Mouse (Mus musculus) frontal cortex, postnatal 14 days (tissue): ENCODE measurements around the gene Stt3a.
A peak's percentile ranks its signal among the peaks of the same experiment; 100 is the strongest.

Experiments
- DNase-seq, 2 experiments: peaks; one replicate each; pipeline ENCODE4 v3.0.0; 2022; ENCODE audit warnings: low spot score in 2 of 2

Stt3a gene

DNA sequence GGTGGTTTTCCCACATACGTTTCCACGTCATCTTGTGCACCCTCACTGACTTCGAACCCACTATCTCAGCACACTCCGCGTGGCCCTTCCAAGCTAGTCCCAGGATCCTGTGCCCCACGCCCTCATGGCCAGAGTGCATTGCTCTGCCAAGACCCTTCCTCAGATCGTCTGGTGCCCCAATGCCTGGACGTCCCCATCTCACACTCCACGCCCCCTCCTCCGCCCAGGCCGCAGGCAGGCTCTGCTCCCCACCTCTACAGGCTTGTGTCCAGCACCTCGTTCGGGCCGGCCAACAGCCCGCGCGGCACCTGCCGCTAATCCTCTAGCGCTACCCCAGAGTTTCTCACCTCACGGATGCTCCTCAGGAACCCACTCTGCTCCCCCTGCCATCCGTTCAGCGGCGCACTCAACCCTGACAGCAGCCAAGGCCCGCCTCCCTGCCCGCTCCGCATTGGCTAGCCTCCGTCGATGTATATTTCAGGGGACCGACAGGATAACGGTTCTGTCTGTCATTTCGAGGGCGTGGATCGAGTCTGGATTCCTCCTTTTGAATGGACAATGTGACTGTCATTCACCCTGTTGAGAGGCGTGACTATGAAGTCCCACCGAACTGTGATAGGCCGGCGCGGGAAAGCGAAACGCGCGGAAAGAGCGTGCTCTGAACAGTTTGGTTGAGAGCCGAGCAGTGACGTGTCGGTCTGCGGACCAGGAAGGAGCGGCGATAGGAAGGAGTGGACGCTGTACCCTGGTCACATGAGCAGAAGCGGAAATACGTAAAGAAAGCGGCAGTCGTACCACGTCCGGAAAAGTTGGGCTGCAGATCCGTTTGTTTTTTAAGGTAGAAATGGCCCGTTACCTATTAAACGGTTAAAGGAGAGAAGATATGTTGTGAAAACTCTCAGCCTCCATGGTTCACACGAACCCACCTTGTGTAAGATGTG is at the start of gene Stt3a:
Gene Stt3a (minus strand): TSS at position 477 of the 941 bp plus-strand sequence.
- DNase-seq, result peak; percentile 98 to 99

DNA sequence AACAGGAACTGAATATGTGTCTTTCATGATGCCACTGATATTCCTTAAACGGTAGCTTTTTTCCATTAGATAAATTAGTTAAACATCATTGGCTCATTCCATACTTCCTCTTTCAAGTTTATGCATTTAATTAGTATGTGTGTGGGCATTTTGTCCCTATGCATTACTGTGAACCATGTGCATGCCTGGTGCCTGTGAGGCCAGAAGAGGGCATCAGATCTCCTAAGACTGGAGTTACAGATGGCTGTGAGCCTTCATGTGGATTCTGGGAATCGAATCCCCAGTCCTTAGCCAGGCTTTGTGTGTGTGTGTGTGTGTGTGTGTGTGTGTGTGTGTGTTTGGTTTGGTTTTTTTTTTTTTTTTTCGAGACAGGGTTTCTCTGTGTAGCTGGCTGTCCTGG is 47.0 kb upstream of the Stt3a start:
- no peak for DNase-seq

DNA sequence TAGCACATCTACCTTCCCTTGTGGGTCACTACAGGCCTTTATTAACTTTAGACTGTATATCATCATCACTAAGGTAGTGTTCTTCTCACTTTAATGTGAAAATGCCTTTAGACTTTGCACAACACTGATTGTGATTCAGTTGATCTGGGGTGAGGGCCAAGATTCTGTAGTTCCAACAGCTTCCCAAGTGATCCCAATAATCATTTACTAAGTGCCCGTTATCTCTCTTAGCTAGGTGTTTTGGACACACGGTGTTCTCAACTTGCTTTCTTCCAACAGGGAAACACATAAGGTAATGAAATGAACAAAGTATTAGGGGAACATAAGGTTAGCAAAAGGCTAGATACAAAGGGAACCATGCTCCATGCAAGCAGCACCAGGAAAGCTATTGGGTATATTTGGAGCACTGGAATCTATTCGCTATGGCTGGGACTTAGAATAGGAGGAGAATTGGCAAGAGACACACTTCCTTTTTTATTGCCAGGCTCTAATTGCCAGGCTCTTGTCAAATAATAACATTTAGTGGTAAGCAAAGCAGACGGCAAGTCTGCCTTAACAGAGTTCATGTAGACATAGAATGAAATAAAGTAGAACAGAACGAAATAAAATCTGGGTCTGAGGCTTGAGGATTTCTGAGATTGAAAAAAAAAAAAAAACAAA is 40.8 kb upstream of the Stt3a start:
- DNase-seq, result no peak

DNA sequence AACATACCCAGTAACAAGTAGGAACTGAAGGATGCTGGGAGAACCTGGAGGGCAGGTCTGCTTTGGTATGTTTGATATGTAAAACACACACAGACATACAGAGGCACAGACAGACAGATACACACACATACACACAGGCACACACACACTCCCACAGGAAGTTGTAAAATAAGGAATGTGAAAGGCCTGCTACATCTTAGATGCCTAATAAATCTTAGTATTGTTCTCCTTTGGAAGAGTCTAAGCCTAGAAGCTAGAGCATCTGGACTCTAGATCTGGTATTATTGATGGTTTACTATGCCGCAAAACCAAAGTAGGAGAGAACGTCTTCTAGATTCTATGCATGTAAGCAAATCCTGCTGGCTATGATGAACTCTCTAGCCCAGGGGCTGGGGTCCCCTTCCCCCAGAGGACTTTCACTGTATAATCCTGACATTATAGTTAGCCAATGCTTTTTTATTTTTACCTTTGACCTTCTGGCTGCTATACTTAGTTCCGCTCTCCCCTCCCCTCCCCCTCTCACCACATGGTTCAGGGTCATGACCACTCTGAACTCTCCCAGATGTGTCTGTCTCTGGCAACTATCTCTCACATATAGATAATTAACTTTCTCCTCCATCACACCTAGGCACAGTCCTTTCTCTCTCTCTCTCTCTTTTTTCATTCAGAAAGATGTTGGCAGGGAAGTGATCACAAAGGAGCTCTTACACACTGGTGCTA is 37.9 kb upstream of the Stt3a start:
- DNase-seq, result no peak

DNA sequence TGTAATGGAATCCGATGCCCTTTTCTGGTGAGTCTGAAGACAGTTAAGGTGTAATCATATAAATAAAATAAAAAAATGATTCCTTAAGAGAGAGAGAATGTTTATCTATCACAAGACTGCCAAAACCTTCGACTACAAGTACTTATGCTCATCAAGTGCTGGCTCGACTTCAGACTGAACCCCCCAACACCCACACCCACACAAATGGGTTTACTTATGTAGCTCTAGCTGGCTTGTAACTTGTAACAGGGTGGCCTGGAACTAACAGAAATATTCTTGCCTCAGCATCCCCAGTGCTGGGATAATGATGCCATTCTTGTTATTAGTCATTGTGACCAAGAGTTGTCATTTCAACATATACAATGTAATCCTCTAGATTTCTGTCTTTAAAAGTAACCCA is 36.4 kb upstream of the Stt3a start:
- DNase-seq, result no peak

DNA sequence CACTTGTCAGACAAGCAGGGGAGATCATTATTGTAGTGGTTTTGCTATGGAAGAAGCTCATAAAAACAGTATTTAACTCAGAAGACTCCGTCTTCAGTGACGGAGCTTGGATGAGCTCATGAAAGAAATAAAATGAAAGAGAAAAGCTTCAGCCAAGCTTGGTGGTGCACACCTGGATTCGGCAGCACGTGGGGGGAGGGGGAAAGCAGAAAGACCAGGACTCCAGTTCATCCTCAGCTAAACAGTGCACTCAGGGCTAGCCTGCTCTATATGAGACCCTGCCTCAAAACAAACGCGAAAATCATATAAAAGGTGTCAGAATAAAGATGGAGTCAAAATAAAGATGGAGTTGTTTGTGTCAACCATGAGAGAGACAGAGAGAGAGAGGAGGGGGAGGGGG is 35.9 kb upstream of the Stt3a start:
- no peak for DNase-seq

DNA sequence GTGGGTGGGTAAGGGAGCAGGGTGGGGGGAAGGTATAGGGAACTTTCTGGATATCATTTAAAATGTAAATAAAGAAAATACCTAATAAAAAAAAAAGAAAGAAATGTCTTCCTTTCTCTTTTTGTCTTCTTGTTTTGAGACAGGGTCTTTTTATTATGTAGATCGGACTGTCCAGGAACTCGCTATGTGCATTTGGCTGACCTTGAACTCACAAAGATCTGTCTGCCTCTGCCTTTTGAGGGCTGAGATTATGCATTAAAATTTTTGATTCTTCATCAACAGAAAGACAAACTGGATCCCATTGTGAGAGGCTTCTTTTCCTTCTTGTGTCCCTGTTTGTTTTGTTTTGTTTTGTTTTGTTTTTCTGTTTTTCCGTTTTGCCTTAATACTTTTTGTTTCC is 35.5 kb upstream of the Stt3a start:
- no peak for DNase-seq

DNA sequence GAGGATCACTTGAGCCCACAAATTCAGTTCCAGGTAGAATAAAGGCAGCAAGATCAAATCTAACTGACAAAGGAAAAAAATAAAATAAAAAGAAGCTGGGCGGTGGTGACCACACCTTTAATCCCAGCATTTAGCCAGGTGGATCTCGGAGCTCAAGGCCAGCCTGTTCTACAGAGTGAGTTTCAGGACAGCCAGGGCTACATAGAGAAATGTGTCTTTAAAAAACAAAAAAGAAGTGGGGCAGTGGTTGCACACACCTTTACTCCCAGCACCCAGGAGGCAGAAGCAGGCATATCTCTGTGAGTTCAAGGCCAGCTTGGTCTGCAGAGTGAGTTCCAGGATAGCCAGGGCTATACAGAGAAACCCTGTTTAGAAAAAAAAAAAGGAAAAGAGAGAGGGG is 34.5 kb upstream of the Stt3a start:
- no peak for DNase-seq

DNA sequence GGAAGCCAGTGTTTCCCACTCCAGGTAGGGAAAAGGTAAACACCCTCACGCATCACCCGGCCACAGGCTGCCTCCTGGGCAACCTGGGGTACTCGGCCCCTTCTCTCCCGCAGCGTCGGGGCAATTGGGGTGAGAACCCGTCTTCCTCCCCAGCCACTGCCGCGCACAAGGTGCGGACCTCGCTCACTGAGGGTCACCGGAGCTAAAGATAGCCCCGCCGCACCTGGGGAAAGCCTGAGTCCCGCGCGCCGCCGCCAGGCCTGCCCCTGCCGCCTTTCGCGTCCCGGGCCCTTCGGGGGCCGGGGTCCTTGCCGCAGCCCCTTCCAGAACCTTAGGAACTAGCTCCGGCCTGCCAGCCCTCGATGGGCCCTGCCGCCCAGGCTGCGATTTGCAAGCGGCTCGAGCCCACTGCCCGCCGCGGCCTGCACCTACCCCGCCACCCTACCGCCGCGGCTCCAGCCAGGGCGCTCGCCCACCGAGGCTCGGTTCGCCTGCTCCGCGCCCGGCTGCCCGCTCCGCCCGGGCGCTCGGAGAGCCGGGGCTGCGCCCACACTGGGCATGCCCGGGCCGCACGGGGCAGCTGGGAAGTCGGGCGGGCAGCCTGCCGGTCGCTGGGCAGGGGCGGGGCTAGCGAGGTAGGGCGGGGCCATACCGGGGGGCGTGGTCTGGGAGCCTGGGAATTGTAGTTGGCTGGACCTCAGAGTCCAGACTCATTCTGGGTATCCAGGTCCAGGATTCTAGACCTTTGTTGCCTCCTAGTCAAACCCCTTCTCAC is 29.5 kb upstream of the Stt3a start, which contains the start of gene Ei24:
Gene Ei24 (minus strand): TSS at position 613 of the 775 bp plus-strand sequence.
- DNase-seq, result peak; percentile 72 to 90

DNA sequence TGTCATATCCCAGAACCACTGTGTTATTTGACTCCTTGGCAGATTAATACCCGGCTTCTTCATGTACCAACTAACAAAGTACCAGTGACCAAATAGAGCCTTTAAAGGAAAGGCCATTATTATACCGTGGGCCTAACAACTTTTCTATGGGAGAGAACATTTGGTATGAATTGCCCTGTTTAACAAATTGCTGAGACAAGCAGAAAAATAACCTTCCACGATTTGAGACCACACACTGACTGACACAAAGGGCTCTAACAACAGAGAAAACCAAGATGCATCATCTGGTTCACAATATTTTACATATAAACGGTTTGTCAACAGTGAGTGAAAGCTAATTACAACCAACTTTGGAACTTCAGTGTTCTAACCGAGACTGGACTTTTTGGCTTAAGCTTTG is 28.7 kb upstream of the Stt3a start:
- no peak for DNase-seq

DNA sequence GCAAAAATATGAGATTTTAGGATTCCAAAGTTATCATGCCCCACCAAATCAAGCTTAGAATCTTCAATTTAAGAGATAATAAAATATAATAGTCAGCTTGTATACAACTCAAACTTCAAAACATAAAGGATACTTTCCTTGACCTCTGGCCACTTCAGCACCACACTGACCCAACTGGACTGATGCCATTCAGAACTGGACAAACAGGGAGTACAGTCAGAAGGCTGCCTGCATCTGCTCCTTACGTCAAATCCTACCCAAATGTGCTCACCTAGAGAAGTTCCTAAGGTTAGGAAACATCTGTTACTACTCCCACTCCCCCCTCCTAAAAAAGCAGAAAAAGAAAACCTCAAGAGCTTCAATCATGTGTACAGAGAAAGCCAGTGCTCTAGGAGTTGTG is 28.1 kb upstream of the Stt3a start:
- DNase-seq, result no peak

DNA sequence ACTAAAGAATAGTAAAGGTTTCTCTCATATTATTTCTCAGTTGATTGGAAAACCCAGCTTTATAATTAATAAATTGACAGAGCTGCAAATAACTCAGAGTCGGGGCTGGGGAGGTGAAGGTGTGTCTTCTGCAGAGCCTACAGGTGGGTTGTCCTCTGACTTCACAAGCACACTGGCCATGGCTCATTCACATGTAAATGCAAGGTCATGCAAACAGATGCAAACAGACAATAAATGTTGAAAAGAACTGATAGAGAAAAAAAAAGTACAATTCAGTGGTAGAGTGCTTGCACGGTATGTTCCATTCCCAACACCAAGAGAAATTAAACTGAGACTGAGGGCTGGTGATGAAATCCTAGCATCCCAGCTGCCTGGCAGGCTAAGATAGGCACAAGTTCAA is 27.0 kb upstream of the Stt3a start:
- DNase-seq, result no peak

DNA sequence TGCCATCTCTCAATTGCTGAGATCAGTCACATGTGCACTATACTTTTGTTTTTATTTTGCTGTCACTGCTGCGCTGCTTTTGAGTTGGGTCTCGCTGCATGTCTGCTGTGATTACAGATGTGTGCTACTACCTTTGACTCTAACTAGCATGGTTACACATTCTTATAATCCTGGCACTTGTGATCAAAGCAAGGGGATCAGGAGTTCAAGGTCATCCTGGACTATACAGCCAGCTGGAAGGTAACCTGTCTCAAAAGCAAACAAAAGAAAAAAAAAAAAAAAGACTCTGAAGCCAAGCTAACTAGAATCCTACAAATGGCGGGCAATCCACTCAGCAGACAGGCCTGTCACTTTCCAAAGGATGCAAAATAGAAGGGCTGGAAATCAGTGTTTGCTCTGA is 24.7 kb upstream of the Stt3a start:
- DNase-seq, result no peak

DNA sequence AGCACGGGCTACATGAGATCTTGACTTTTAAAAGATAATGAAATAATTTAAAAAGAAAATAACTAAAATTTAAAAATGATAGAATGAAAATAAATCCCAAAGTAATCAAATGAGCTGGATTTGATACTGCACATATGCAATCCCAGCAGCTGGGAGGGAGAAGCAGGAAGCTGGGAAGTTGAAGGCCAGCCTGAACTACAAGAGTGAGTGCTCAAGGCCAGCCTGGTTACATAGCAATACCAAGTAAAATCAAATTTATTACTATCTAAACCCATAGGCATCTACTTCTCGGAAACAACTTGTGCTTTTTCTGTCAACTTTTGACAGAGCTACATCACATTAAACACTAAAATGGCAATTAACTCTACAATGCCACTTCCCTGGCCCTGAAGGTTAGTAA is 16.4 kb upstream of the Stt3a start:
- DNase-seq, result no peak

DNA sequence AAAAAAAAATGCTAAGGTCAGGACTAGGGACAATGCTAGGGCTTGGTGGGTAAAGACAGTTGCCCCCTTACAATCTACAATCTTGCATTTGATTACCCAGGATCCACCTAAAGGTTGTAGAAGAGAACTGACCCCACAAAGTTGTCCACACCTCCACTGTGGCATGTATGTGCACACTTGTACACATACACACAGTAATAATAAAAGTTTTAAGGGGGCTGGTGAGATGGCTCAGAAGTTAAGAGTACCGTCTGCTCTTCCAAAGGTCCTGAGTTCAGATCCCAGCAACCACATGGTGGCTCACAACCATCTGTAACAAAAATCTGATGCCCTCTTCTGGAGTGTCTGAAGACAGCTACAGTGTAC is 1.6 kb upstream of the Stt3a start:
- DNase-seq, result no peak

DNA sequence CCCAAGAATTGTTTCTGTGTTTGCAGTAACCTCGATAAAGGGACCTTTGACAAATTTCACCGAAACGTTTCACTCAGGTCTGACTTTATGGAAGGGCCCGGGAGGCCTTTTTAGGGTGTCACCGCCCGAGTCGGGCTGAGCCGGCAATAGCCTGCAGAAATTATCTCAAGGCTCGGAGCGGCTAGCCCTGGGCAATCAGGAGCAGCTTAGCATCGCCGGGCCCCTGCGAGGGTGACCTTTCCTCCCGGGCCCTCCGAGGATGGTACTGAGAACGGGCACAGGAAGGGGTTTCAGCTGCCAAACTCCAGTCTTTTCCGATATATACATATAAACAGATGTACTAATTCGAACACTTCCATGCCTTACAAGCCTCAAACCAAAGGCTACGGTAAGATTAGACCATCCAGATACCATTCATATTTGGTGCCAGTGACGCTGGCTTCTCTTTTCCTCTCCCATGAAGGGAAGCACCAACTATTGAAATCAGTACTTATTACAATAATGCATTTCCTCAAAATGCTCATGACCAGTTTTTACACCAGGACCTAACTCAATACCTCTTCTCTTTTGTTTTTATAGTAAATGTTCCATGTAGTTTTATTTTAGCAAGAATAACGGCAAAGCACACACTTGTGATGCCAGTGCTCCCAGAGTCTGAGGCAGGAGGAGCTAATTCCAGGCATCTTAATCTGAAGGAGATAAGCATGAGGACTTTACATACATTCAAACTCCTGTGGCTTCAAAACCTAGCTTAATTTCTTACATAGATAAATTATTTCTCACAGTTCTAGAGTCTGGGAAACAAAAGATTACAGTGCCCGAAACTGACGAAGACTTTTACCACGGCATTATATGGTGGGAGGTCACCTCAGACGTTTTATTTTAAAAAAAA is 923 bp upstream of the Stt3a start:
- DNase-seq, result peak; percentile 37 to 52

DNA sequence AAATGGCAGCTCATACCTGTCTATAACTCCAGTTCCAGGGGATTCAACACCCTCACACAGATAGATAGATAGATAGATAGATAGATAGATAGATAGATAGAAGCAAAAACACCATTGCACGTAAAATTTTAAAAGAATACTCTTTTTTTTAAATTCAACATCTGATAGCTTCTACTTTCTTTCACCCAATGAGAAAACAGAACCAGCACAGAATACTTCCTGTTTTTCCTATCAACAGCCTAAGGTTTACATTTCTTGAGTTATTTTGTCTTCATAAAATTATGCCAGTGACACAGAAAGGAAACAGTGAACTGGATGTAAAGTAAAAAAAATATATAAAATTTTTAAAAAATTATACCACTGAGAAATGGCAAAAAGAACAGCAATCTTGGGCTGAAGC is 3.1 kb downstream of the Stt3a start:
- DNase-seq, result no peak

DNA sequence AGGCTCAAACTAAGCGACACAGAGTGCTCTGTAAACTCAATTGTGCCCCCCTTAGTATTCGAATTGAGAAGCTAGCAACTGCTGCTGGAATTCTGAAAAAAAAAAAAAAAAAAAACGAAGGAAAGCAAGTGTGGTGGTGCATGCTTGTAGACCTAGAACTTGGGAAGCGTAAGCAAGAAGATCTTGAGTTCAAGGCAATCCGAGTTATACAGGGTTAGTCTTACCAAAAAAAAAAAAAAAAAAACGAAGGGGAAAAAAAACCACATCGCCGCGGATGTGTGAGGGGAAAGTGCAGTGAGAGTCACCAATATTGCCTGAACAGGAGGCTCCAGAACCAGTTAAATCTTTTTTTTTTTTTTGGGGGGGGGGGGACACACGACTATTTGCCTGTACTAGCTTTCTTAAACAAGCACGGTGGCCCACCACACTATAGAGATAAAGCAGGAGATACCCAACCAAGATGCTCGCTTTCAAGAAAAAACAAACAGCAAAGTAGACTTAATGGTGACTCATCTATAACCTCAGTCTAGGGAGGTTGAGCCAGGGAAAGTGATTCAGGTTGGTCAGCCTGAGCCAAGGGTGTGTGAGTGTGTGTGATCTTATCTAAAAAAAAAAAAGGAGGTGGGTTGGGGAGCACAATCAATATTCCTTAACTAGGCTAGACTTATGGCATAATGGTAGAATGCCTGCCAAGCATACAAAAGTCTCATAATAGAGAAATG is 40.3 kb downstream of the Stt3a start, which contains the start of gene Chek1:
Gene Chek1 (minus strand): TSS at position 32 of the 722 bp plus-strand sequence.
- DNase-seq, result no peak

DNA sequence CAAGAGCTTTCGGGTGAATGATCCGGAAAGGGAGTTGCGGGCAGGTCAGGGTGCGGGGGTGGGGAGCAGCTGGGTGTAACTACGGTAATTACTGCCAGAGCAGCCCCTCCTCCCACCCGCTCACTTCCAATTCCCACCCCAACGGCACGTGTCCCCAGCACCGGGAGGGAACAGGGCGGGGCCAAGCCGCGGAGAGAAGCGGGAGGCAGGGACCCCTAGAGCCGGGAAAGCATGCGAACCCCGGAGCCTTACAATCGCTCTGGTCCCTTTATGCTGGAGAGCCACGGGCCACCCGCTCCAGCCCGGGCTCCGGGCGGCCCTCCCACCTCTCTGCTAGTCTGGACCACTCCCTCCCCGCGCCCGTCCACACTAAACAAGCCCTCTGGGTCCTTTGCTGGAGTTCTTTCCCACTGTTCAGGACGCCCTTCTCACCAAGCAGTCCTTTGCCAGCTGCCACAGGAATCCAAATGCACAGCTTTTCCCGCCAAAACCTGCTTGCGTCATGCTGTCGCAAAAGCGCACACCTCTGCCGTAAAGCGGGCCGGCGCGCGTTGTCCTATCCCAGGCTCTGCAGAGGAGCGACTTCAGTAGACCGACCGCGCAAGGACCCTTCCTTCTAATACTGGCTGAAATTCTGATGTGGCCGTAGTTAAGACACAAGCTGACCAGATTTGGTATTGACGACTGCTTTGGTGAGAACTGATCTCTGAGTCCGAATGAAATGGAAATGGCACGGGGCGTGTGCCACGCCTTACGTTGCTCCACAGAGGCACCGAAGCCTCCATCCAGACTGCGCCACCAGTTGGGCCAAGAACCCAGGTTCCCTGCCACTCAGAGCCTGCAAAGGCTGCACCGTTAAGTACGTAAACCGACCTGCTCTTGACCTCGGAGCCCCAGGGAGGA is 41.1 kb downstream of the Stt3a start:
- peak; percentile 85 to 88 for DNase-seq
